Mouse (Mus musculus): ENCODE results near the gene Dnpep. TPM values are rescaled to one million over a fixed set of nuclear protein-coding genes. Genes with fewer than 3 reads are reported as not detected.
A peak's percentile ranks its signal among the peaks of the same experiment; 100 is the strongest.

The Dnpep gene
- polyA plus RNA-seq (2014; fragmentation: Nextera tagmentation; extraction: Ambion mirVana) = 110 and 113 TPM in 2 replicates

GRCm38 (mm10) chr1:75317241-75318201 is at the start of gene Dnpep:
Gene Dnpep, minus strand, starts transcription at chr1:75317990.
- peaks cover 29% of the 10 kb centered on the region for H3K36me3 ChIP-seq (ENCODE audit: insufficient read depth)
- peak; percentile 68 for TF ChIP-seq CTCF (IDR thresholded peaks at IDR 0.05; ENCODE audit: low read depth)
- H3K4me1 ChIP-seq (ENCODE audit: insufficient read depth) = no peaks in the 10 kb centered on the region
- peak within 1 kb of the TSS; percentile 90 for H3K4me2 ChIP-seq
- H3K27ac ChIP-seq (ENCODE audit: low read depth) = peak within 1 kb of the TSS; percentile 93
- H3K27me3 ChIP-seq (ENCODE audit: insufficient read depth, low read length) = no peaks in the 10 kb centered on the region
- peak; percentile 97 for ATAC-seq (ENCODE audit: insufficient read depth)
- peak within 1 kb of the TSS; percentile 70 for H3K4me3 ChIP-seq (ENCODE audit: low read depth, low read length)
- peak; percentile 100 for DNase-seq
- H3K9ac ChIP-seq = peak within 1 kb of the TSS; percentile 53
- under 1% methylated on average over 92 of the region's 92 CpGs for WGBS
- no peaks in the 10 kb centered on the region for H3K9me3 ChIP-seq (ENCODE audit: low read depth, low read length)

GRCm38 (mm10) chr1:75365510-75366137 is 47.8 kb upstream of the Dnpep start:
- H3K27ac ChIP-seq (ENCODE audit: low read depth) = no peak overlapping the region
- H3K4me3 ChIP-seq (ENCODE audit: low read depth, low read length) = no peak overlapping the region
- ATAC-seq (ENCODE audit: insufficient read depth) (no peak), DNase-seq (no peak)
- no peak overlapping the region for H3K4me2 ChIP-seq
- H3K9me3 ChIP-seq (ENCODE audit: low read depth, low read length) = no peaks in the 10 kb centered on the region
- no peaks in the 10 kb centered on the region for H3K4me1 ChIP-seq (ENCODE audit: insufficient read depth)
- TF ChIP-seq CTCF (IDR thresholded peaks at IDR 0.05; ENCODE audit: low read depth) = no peak
- no peaks in the 10 kb centered on the region for H3K36me3 ChIP-seq (ENCODE audit: insufficient read depth)
- peaks cover 19% of the 10 kb centered on the region for H3K27me3 ChIP-seq (ENCODE audit: insufficient read depth, low read length)
- H3K9ac ChIP-seq = no peak overlapping the region
- 63% methylated on average over 14 of the region's 14 CpGs for WGBS

DNA sequence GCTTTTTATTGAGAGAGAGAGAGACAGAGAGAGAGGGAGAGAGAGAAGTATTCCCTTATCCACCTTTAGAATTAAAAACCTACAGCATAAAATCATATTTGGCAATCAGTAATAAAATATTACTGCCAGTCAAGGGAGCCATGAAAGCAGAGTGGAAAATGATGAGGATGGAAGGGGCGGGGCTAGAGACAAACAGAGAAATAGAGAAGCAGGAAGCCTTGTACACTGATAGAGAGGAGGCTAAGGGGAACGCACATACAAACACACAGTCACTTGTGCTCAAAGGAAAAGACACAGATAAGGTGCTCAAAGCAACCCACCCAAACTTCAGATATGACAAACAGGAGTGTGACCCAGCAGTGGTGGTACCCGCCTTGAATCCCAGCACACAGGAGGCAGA is 46.1 kb upstream of the Dnpep start:
- Histone ChIP-seq H3K9me3 (ENCODE audit: low read depth, low read length) (no peaks in the 10 kb centered on the region), H3K36me3 (ENCODE audit: insufficient read depth) (no peaks in the 10 kb centered on the region), H3K4me2 (no peak overlapping the region), H3K4me3 (ENCODE audit: low read depth, low read length) (no peak overlapping the region), H3K9ac (no peak overlapping the region), H3K27ac (ENCODE audit: low read depth) (no peak overlapping the region), H3K27me3 (ENCODE audit: insufficient read depth, low read length) (peaks cover 20% of the 10 kb centered on the region), H3K4me1 (ENCODE audit: insufficient read depth) (peaks cover 8% of the 10 kb centered on the region; the same call in 1 of the 2 replicates)
- WGBS = 75% methylated on average over 3 of the region's 3 CpGs
- TF ChIP-seq CTCF (IDR thresholded peaks at IDR 0.05; ENCODE audit: low read depth) = no peak
- DNase-seq = no peak
- no peak for ATAC-seq (ENCODE audit: insufficient read depth)

DNA sequence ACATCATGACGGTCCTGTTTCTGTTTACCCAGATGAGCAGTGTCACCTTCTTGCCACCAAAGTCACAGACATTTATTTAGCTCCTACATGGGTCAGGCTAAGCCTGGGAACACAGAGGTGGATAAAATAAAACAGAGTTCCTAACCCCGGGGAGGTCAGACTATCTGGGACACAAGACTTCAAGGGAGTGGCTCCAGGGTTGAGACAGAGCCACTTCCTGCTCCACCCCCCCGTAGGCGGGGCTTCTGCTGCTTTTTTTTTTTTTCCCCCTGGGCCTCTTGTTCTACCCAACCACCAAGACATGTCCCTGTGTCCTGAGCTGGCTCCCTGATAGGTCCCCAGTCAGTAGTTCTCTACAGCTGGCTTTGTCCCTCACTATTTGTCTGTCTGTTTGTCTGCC is 44.0 kb upstream of the Dnpep start:
- Histone ChIP-seq H3K4me3 (ENCODE audit: low read depth, low read length) (peak overlapping the region; percentile 40; the same call in 1 of the 2 replicates), H3K4me2 (peak overlapping the region; percentile 73; the same call in 1 of the 2 replicates), H3K4me1 (ENCODE audit: insufficient read depth) (peaks cover 8% of the 10 kb centered on the region; the same call in 1 of the 2 replicates), H3K9ac (no peak overlapping the region), H3K27ac (ENCODE audit: low read depth) (no peak overlapping the region), H3K36me3 (ENCODE audit: insufficient read depth) (no peaks in the 10 kb centered on the region), H3K9me3 (ENCODE audit: low read depth, low read length) (no peaks in the 10 kb centered on the region), H3K27me3 (ENCODE audit: insufficient read depth, low read length) (peaks cover 22% of the 10 kb centered on the region)
- no peak for TF ChIP-seq CTCF (IDR thresholded peaks at IDR 0.05; ENCODE audit: low read depth)
- 23% methylated on average over 4 of the region's 4 CpGs for WGBS
- ATAC-seq (ENCODE audit: insufficient read depth) (no peak), DNase-seq (peak; percentile 60)

DNA sequence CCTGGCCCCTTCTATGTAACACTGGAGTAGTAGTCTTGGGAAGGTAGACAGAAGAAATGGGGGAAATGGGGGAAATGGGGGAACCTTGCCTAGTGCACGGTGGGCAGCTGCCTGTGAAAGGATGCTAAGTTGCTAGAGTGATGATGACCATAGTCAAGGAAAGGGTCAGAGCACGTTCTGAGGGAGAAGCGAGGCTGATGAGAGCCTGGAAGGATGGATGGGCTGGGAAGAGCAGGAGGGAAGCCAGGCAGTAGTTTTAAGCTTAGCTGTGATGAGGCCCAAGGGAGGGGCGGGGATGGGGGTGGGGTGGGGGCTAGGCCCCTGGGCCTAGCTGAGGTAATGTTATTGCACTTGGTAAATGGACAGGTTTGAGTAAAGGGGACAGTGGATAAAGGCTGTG is 43.3 kb upstream of the Dnpep start:
- 44% methylated on average over 4 of the region's 4 CpGs for WGBS
- H3K4me2 ChIP-seq = peak overlapping the region; percentile 73
- H3K4me3 ChIP-seq (ENCODE audit: low read depth, low read length) = peak overlapping the region; percentile 40
- no peaks in the 10 kb centered on the region for H3K36me3 ChIP-seq (ENCODE audit: insufficient read depth)
- H3K27me3 ChIP-seq (ENCODE audit: insufficient read depth, low read length) = peaks cover 22% of the 10 kb centered on the region
- DNase-seq (no peak), ATAC-seq (ENCODE audit: insufficient read depth) (no peak)
- H3K9me3 ChIP-seq (ENCODE audit: low read depth, low read length) = no peaks in the 10 kb centered on the region
- no peak overlapping the region; the same call in 1 of the 2 replicates for H3K27ac ChIP-seq (ENCODE audit: low read depth)
- no peak for TF ChIP-seq CTCF (IDR thresholded peaks at IDR 0.05; ENCODE audit: low read depth)
- H3K4me1 ChIP-seq (ENCODE audit: insufficient read depth) = peaks cover 8% of the 10 kb centered on the region; the same call in 1 of the 2 replicates
- peak overlapping the region; percentile 57 for H3K9ac ChIP-seq

GRCm38 (mm10) chr1:75360112-75361031 is 42.6 kb upstream of the Dnpep start, which contains the start of gene Des:
Gene Des, plus strand, starts transcription at chr1:75360329.
- H3K36me3 ChIP-seq (ENCODE audit: insufficient read depth) = no peaks in the 10 kb centered on the region
- ATAC-seq (ENCODE audit: insufficient read depth) = peak; percentile 81
- H3K4me2 ChIP-seq = peak within 1 kb of the TSS; percentile 73
- 1% methylated on average over 78 of the region's 80 CpGs for WGBS
- no peak for TF ChIP-seq CTCF (IDR thresholded peaks at IDR 0.05; ENCODE audit: low read depth)
- H3K9ac ChIP-seq = peak within 1 kb of the TSS; percentile 57
- peaks cover 22% of the 10 kb centered on the region for H3K27me3 ChIP-seq (ENCODE audit: insufficient read depth, low read length)
- H3K9me3 ChIP-seq (ENCODE audit: low read depth, low read length) = no peaks in the 10 kb centered on the region
- peak; percentile 72 for DNase-seq
- peak within 1 kb of the TSS; percentile 58; the same call in 1 of the 2 replicates for H3K27ac ChIP-seq (ENCODE audit: low read depth)
- peak within 1 kb of the TSS; percentile 40 for H3K4me3 ChIP-seq (ENCODE audit: low read depth, low read length)
- H3K4me1 ChIP-seq (ENCODE audit: insufficient read depth) = peaks cover 8% of the 10 kb centered on the region; the same call in 1 of the 2 replicates
